15 mouse cellular contexts compared by ENCODE assay signal in genomic region chr5:64816974-64817296, GRCm38 (mm10). TPM values are rescaled to one million over a fixed set of nuclear protein-coding genes. Genes with fewer than 3 reads are reported as not detected.
DNase-seq lines count a peak whose midpoint lies in the region; ATAC-seq lines count a peak whose summit lies in the region.
"Had no signal": no experiment of that assay in that cellular context is flagged by ENCODE, and none has a peak within 500 bp of the region (broad histone marks: within the 10 kb centered on the region; RNA-seq: fewer than 3 reads in every experiment).

No protein-coding gene starts in this region.

- H3K4me1 ChIP-seq in forebrain, embryonic 14.5 days (ENCODE audit: control insufficient read depth, insufficient read depth, low read length) = peaks cover 7% of the 10 kb centered on the region
- H3K4me1 ChIP-seq in forebrain, embryonic 12.5 days = peaks cover 17% of the 10 kb centered on the region
- H3K4me1 ChIP-seq in kidney, embryonic 16.5 days (ENCODE audit: insufficient read depth, low read length) = peaks cover 55% of the 10 kb centered on the region
- peaks cover 11% of the 10 kb centered on the region for H3K4me1 ChIP-seq in midbrain, embryonic 15.5 days

- no peak overlapping the region for H3K4me3 ChIP-seq in forebrain, embryonic 14.5 days (ENCODE audit: low read depth, low read length)
- H3K4me3 ChIP-seq in forebrain, embryonic 12.5 days (replicated peaks) = no peak overlapping the region
- H3K4me3 ChIP-seq in kidney, embryonic 16.5 days (ENCODE audit: low read length) = no peak overlapping the region
- H3K4me3 ChIP-seq in midbrain, embryonic 15.5 days = no peak overlapping the region
- H3K4me3 ChIP-seq: embryonic facial prominence, embryonic 12.5 days had no signal

- no peak overlapping the region for H3K9ac ChIP-seq in forebrain, embryonic 14.5 days (ENCODE audit: low read length)
- H3K9ac ChIP-seq in forebrain, embryonic 12.5 days = no peak overlapping the region
- no peak overlapping the region; the same call in 1 of the 2 replicates for H3K9ac ChIP-seq in kidney, embryonic 16.5 days (replicated peaks; ENCODE audit: low read length)
- no peak overlapping the region for H3K9ac ChIP-seq in midbrain, embryonic 15.5 days

- 0 out of 2 replicates have a peak overlapping the region, but pooled peaks have one; percentile 14 for H3K27ac ChIP-seq in forebrain, embryonic 14.5 days (ENCODE audit: low read depth, low read length)
- H3K27ac ChIP-seq in forebrain, embryonic 12.5 days = no peak overlapping the region
- H3K27ac ChIP-seq in kidney, embryonic 16.5 days (ENCODE audit: low read length) = peak overlapping the region; percentile 61
- H3K27ac ChIP-seq in midbrain, embryonic 15.5 days = no peak overlapping the region
- H3K27ac ChIP-seq: embryonic facial prominence, embryonic 12.5 days had no signal

- no peaks in the 10 kb centered on the region for H3K9me3 ChIP-seq in forebrain, embryonic 14.5 days (replicated peaks; ENCODE audit: control insufficient read depth, low read length)
- no peaks in the 10 kb centered on the region for H3K9me3 ChIP-seq in forebrain, embryonic 12.5 days
- no peaks in the 10 kb centered on the region for H3K9me3 ChIP-seq in kidney, embryonic 16.5 days (ENCODE audit: low read length)
- H3K9me3 ChIP-seq in midbrain, embryonic 15.5 days = no peaks in the 10 kb centered on the region
- H3K9me3 ChIP-seq: embryonic facial prominence, embryonic 12.5 days had no signal

- H3K27me3 ChIP-seq in forebrain, embryonic 14.5 days (replicated peaks; ENCODE audit: control insufficient read depth, insufficient read depth, low read length) = no peaks in the 10 kb centered on the region
- H3K27me3 ChIP-seq in forebrain, embryonic 12.5 days = no peaks in the 10 kb centered on the region
- no peaks in the 10 kb centered on the region for H3K27me3 ChIP-seq in kidney, embryonic 16.5 days (ENCODE audit: insufficient read depth, low read length)
- no peaks in the 10 kb centered on the region for H3K27me3 ChIP-seq in midbrain, embryonic 15.5 days (replicated peaks)
- H3K27me3 ChIP-seq: embryonic facial prominence, embryonic 12.5 days had no signal

- peaks cover 14% of the 10 kb centered on the region for H3K36me3 ChIP-seq in forebrain, embryonic 14.5 days (ENCODE audit: control insufficient read depth, insufficient read depth, low read length)
- peaks cover 35% of the 10 kb centered on the region for H3K36me3 ChIP-seq in forebrain, embryonic 12.5 days (replicated peaks)
- peaks cover 37% of the 10 kb centered on the region for H3K36me3 ChIP-seq in kidney, embryonic 16.5 days (ENCODE audit: insufficient read depth, low read length)
- no peaks in the 10 kb centered on the region for H3K36me3 ChIP-seq in midbrain, embryonic 15.5 days (replicated peaks)

- H3K4me2 ChIP-seq in forebrain, embryonic 14.5 days (ENCODE audit: low read length) = no peak overlapping the region
- no peak overlapping the region for H3K4me2 ChIP-seq in forebrain, embryonic 12.5 days
- H3K4me2 ChIP-seq in kidney, embryonic 16.5 days (replicated peaks; ENCODE audit: low read depth, low read length) = no peak overlapping the region
- H3K4me2 ChIP-seq in midbrain, embryonic 15.5 days = no peak overlapping the region
- H3K4me2 ChIP-seq: embryonic facial prominence, embryonic 12.5 days had no signal

- WGBS in forebrain, embryonic 14.5 days = 79% methylated on average over 8 of the region's 8 CpGs
- WGBS in forebrain, embryonic 12.5 days = 91% methylated on average over 8 of the region's 8 CpGs
- 33% methylated on average over 8 of the region's 8 CpGs for WGBS in kidney, embryonic 16.5 days
- WGBS in midbrain, embryonic 15.5 days = 92% methylated on average over 8 of the region's 8 CpGs

- peak; percentile 26 for DNase-seq in forebrain, embryonic 14.5 days (ENCODE audit: low spot score)
- DNase-seq in kidney, postnatal 14 days = no peak
- peak; percentile 47 for DNase-seq in thymus, postnatal 0 days (ENCODE audit: low spot score)
- no peak for DNase-seq in thymus, postnatal 4 days
- no peak for DNase-seq in B cell, adult 2 months
- DNase-seq: adrenal gland, adult 8-10 months; cerebellum, adult 11-12 months; gastrocnemius, postnatal 10 days; kidney, adult 11 months; right cerebral cortex, postnatal 4 days; thymus, adult 18-20 months had no signal

- no peak for ATAC-seq in forebrain, embryonic 14.5 days
- ATAC-seq in forebrain, embryonic 12.5 days (ENCODE audit: low FRiP score) = no peak
- peak; percentile 67 for ATAC-seq in kidney, embryonic 16.5 days (ENCODE audit: low FRiP score, low TSS enrichment)
- ATAC-seq in midbrain, embryonic 15.5 days (replicated peaks) = no peak

RNA-seq across cellular contexts. Expression of gene Klf3, which starts 13.7 kb away (rescaled TPM):
- polyA plus RNA-seq in forebrain, embryonic 14.5 days (2014; fragmentation: Nextera tagmentation; extraction: Ambion mirVana) = 19.3 and 24.3 TPM in 2 replicates
- polyA plus RNA-seq in forebrain, embryonic 12.5 days (2016; fragmentation: Nextera tagmentation; extraction: Ambion mirVana) = 32.5 and 33.6 TPM in 2 replicates
- polyA plus RNA-seq in kidney, embryonic 16.5 days (2015; fragmentation: Nextera tagmentation; extraction: Ambion mirVana) = 49.7 and 66.4 TPM in 2 replicates
- polyA plus RNA-seq in thymus, postnatal 0 days (2015; fragmentation: Nextera tagmentation; extraction: Ambion mirVana) = 81.6 and 112 TPM in 2 replicates
- 24.6 and 27.7 TPM in 2 replicates for polyA plus RNA-seq in midbrain, embryonic 15.5 days (2015; fragmentation: Nextera tagmentation; extraction: Ambion mirVana)

Comparison
In these comparisons a context has a peak if more than half of its experiments do, and no peak if none do; other contexts are left out.
1. DNase-seq: peak in forebrain, embryonic 14.5 days (single experiment) and thymus, postnatal 0 days (single experiment); none in kidney, postnatal 14 days (single experiment), thymus, postnatal 4 days (single experiment) and B cell, adult 2 months (0 of 2).
2. H3K27ac ChIP-seq: peak in forebrain, embryonic 14.5 days (single experiment) and kidney, embryonic 16.5 days (single experiment); none in forebrain, embryonic 12.5 days (single experiment) and midbrain, embryonic 15.5 days (single experiment).